Mouse (Mus musculus) CH12.LX (cell line): ENCODE results near the gene Glis3. TPM values are rescaled to one million over a fixed set of nuclear protein-coding genes. Genes with fewer than 3 reads are reported as not detected.
A peak's percentile ranks its signal among the peaks of the same experiment; 100 is the strongest.

ENCODE experiments used
- DNase-seq: peaks from one replicate; pipeline ENCODE4 v3.0.0-alpha.2; 2013; ENCODE audit errors: extremely low read depth
- H3K27ac ChIP-seq: 2 replicates; pipeline ENCODE4 v1.5.1; 2012; ENCODE audit warnings: low read depth, mild to moderate bottlenecking, control low read depth, moderate library complexity; ENCODE audit not compliant: insufficient read depth
- H3K27me3 ChIP-seq: replicated peaks from 2 replicates; pipeline ENCODE3; 2012; ENCODE audit warnings: inconsistent platforms
- H3K36me3 ChIP-seq, 2 experiments: replicated peaks in 1 of 2; 2 replicates each; pipeline versions ENCODE3 to v1.6.1; 2012; ENCODE audit warnings: inconsistent platforms in 1 of 2, low read length in 1 of 2, mild to moderate bottlenecking in 1 of 2, mixed read lengths in 1 of 2, moderate library complexity in 1 of 2; ENCODE audit not compliant: control insufficient read depth in 1 of 2, insufficient read depth in 1 of 2
- H3K4me1 ChIP-seq, 2 experiments: 2 replicates each; pipeline ENCODE4 v1.6.1; 2012; ENCODE audit warnings: inconsistent platforms in 1 of 2, moderate library complexity in 1 of 2; ENCODE audit not compliant: insufficient read depth in 2 of 2, control insufficient read depth in 1 of 2
- H3K4me2 ChIP-seq: 2 replicates; pipeline ENCODE4 v1.6.1; 2012; ENCODE audit warnings: low read depth, mild to moderate bottlenecking, control low read depth; ENCODE audit not compliant: poor library complexity, insufficient read depth, severe bottlenecking
- H3K4me3 ChIP-seq, 3 experiments: fragments of 150-350 bp in 1 of 3; sonication (generic) in 1 of 3; replicated peaks in 1 of 3; 2 replicates each; pipeline versions ENCODE3 to v1.5.1; 2011 to 2012; ENCODE audit warnings: low read depth in 2 of 3, low read length in 2 of 3, mild to moderate bottlenecking in 2 of 3, moderate library complexity in 2 of 3, control low read depth in 1 of 3, improper control_type of control experiment in 1 of 3, inconsistent platforms in 1 of 3, mixed read lengths in 1 of 3; ENCODE audit not compliant: poor library complexity in 1 of 3
- H3K79me2 ChIP-seq: replicated peaks from 2 replicates; pipeline ENCODE4 v1.6.1; 2012; ENCODE audit warnings: mild to moderate bottlenecking, moderate library complexity; ENCODE audit not compliant: control insufficient read depth, poor library complexity, insufficient read depth, severe bottlenecking; ENCODE audit errors: extremely low read depth
- H3K9ac ChIP-seq: 2 replicates; pipeline ENCODE4 v1.6.1; 2012; ENCODE audit warnings: low read depth, mild to moderate bottlenecking, control low read depth, moderate library complexity; ENCODE audit not compliant: insufficient read depth
- H3K9me3 ChIP-seq: replicated peaks from 2 replicates; pipeline ENCODE3; 2012; ENCODE audit warnings: low read length, inconsistent platforms, mixed read lengths
- CHD1 ChIP-seq: IDR thresholded peaks from 2 replicates; pipeline ENCODE4 v1.6.1; 2012; ENCODE audit warnings: low read depth, low read length, improper control_type of control experiment, inconsistent platforms
- CTCF ChIP-seq, 2 experiments: IDR thresholded peaks in 1 of 2; conservative IDR thresholded peaks in 1 of 2; 2 replicates each; pipeline ENCODE4 v1.5.1; 2011 to 2012; ENCODE audit warnings: low read depth in 2 of 2, low read length in 2 of 2, improper control_type of control experiment in 1 of 2, inconsistent platforms in 1 of 2, mild to moderate bottlenecking in 1 of 2, moderate library complexity in 1 of 2
- ELF1 ChIP-seq: IDR thresholded peaks from 2 replicates; pipeline ENCODE4 v1.6.1; 2014; ENCODE audit warnings: low read depth, mild to moderate bottlenecking, inconsistent platforms, low read length, improper control_type of control experiment
- HCFC1 ChIP-seq: IDR thresholded peaks from 2 replicates; pipeline ENCODE4 v1.6.1; 2012; ENCODE audit warnings: low read depth, mild to moderate bottlenecking, inconsistent platforms, low read length, improper control_type of control experiment
- PAX5 ChIP-seq: IDR thresholded peaks from 2 replicates; pipeline ENCODE4 v1.6.1; 2012; ENCODE audit warnings: low read length, inconsistent platforms, mixed read lengths
- POLR2A ChIP-seq: IDR thresholded peaks from 2 replicates; pipeline ENCODE4 v1.6.1; 2011; ENCODE audit warnings: low read depth, mild to moderate bottlenecking, improper control_type of control experiment, low read length
- RAD21 ChIP-seq: IDR thresholded peaks from 2 replicates; pipeline ENCODE4 v1.6.1; 2011; ENCODE audit warnings: low read depth, mild to moderate bottlenecking, low read length, improper control_type of control experiment, moderate library complexity
- SMC3 ChIP-seq: IDR thresholded peaks from 2 replicates; pipeline ENCODE4 v1.6.1; 2011; ENCODE audit warnings: low read depth, low read length, improper control_type of control experiment
- ZC3H11A ChIP-seq: IDR thresholded peaks from 2 replicates; pipeline ENCODE4 v1.6.1; 2012; ENCODE audit warnings: low read depth, mild to moderate bottlenecking, inconsistent platforms, low read length, improper control_type of control experiment
- ZKSCAN1 ChIP-seq: IDR thresholded peaks from 2 replicates; pipeline ENCODE4 v1.6.1; 2012; ENCODE audit warnings: low read depth, inconsistent platforms, low read length, improper control_type of control experiment, borderline replicate concordance
- ZNF384 ChIP-seq: IDR thresholded peaks from 2 replicates; pipeline ENCODE4 v1.6.1; 2012; ENCODE audit warnings: low read depth, low read length, improper control_type of control experiment, inconsistent platforms
- dilution Hi-C: fragments of 300-500 bp; cut with MboI; formaldehyde crosslinking; loops from 2 replicates; pipeline ENCODE4 v1.14.3; 2020; ENCODE audit warnings: low sequenced_read_pairs; ENCODE audit not compliant: extremely low pct_unique_long_range_greater_than_20kb, extremely low pct_ligation_motif_present
- in situ Hi-C: fragments of 300-500 bp; cut with MboI; formaldehyde crosslinking; loops from 3 replicates; pipeline ENCODE4 v1.14.3; 2019; ENCODE audit warnings: low sequenced_read_pairs, low pct_ligation_motif_present, low pct_unique_long_range_greater_than_20kb, mixed read lengths
- polyA plus RNA-seq: library from polyadenylated mRNA; unstranded; fragments of >175 nt; gene quantifications from 2 replicates; pipeline ENCODE4 v1.2.1, GENCODE M21; 2012; ENCODE audit warnings: low read depth; ENCODE audit not compliant: insufficient read length
- total RNA-seq, 2 experiments: library from RNA; depleted of rRNA; stranded (reverse); fragments of 300-350 nt in 1 of 2; fragments of >200 nt in 1 of 2; gene quantifications; 2 replicates each; pipeline ENCODE4 v1.2.3; 2012 to 2014

The Glis3 gene
- total and polyA plus RNA-seq, 3 experiments = not detected

DNA sequence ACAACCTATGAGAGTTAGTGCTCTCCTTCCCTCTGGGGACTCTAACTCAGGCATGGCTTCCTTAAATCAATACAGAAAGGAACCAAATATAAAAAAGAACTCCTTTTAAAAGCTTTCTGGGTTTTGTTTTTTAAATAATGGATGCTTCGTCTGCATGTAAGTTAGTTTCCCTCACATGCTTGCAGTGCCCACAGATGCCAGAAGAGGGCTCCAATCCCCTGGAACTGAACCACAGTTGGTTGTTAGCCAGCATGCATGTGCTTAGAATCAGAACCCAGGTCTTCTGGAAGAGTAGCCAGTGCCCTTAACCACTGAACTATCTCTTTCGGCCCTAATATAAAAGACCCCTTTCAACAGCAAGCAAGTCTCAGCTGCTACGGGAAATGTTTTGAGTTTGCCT lies 132.9 kb downstream of the Glis3 start:
- Histone ChIP-seq H3K36me3 (no peaks in the 10 kb centered on the region), H3K4me1 (no peaks in the 10 kb centered on the region; a peak in 1 of 4 replicates), H3K27ac (no peak overlapping the region), H3K79me2 (no peaks in the 10 kb centered on the region), H3K9me3 (no peaks in the 10 kb centered on the region), H3K27me3 (no peaks in the 10 kb centered on the region), H3K9ac (no peak overlapping the region), H3K4me2 (no peak overlapping the region), H3K4me3 (no peak overlapping the region)
- dilution Hi-C loops (no loop called here), in situ Hi-C loops (no loop called here)
- peak; percentile 17 for DNase-seq
- no peak for TF ChIP-seq ZNF384
- peak; percentile 51 to 65; a peak in 3 of 4 replicates for TF ChIP-seq CTCF (conservative IDR thresholded peaks at IDR 0.05 in 1 of 2, IDR thresholded peaks at IDR 0.05 in 1 of 2; ENCODE audit: low read depth in 2 of 2, low read length in 2 of 2)
- peak; percentile 46 for TF ChIP-seq SMC3
- TF ChIP-seq RAD21 = peak; percentile 40

DNA sequence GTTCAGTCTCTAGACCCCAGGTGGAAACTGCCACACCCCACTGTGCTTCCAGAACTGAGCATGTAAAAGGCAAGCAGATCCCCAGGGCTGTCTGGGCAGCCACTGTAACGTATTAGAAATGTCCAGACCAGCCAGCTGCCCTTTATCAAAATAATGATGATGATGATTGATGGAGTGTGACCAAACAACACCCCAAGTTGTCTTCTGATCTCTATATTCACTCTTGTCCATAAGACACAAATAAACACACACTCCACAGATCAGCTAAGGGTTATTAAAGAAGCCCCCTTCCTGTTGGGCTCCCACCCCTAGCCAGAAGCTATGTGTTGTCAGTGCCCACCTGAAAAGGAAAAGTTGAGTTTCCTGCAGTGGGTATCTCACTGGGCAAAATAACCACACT lies 134.4 kb downstream of the Glis3 start:
- DNase-seq = no peak
- dilution Hi-C loops = no loop called here
- Histone ChIP-seq H3K9me3 (no peaks in the 10 kb centered on the region), H3K4me2 (no peak overlapping the region), H3K27me3 (no peaks in the 10 kb centered on the region), H3K4me1 (no peaks in the 10 kb centered on the region; a peak in 1 of 4 replicates), H3K79me2 (no peaks in the 10 kb centered on the region), H3K36me3 (no peaks in the 10 kb centered on the region), H3K27ac (no peak overlapping the region), H3K4me3 (no peak overlapping the region), H3K9ac (no peak overlapping the region)
- no peak for TF ChIP-seq POLR2A
- in situ Hi-C loops = no loop called here

DNA sequence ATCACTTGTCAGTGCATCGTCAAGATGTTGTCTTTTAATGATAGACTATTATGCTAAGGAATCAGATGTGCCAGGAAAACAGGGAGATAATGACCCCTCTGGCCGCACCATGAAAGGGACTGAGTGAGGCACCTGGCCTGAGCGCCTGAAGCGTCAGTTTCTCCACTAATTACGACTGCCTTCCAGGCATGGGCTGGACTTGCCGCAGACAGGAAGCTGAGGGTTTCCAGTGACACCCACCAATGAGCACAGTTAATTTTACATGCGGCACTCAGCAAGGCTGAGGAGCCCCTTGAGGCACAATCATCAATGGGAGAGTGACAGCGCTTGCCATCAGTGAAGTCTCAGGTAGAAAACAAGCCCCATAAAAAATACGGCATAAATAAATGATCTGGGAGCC lies 141.1 kb downstream of the Glis3 start:
- in situ Hi-C loops = no loop called here
- no peaks in the 10 kb centered on the region for H3K36me3 ChIP-seq
- H3K9me3 ChIP-seq = no peaks in the 10 kb centered on the region
- peaks cover 2 to 11% of the 10 kb centered on the region in 2 experiments; a peak in 3 of 4 replicates for H3K4me1 ChIP-seq
- no peak overlapping the region for H3K27ac ChIP-seq
- no peaks in the 10 kb centered on the region for H3K79me2 ChIP-seq
- no peak overlapping the region for H3K4me3 ChIP-seq
- no peaks in the 10 kb centered on the region for H3K27me3 ChIP-seq
- TF ChIP-seq CHD1 = no peak
- no peak for TF ChIP-seq ZKSCAN1
- no peak for TF ChIP-seq ELF1
- no peak for TF ChIP-seq HCFC1
- no peak for TF ChIP-seq PAX5
- TF ChIP-seq ZC3H11A = no peak
- H3K9ac ChIP-seq = no peak overlapping the region
- dilution Hi-C loops = no loop called here
- peak; percentile 29 for DNase-seq
- H3K4me2 ChIP-seq = no peak overlapping the region
